Mouse (Mus musculus) layer of hippocampus, postnatal 36 days (tissue): ENCODE measurements around the gene Vax1. TPM values are rescaled to one million over a fixed set of nuclear protein-coding genes. Genes with fewer than 3 reads are reported as not detected.

Experiments
- DNase-seq, 2 experiments: peaks; one replicate each; pipeline ENCODE4 v3.0.0; 2022
- total RNA-seq, 2 experiments: library from RNA; stranded (reverse); gene quantifications; 2 replicates each; pipeline ENCODE4 v1.2.3; 2021

Gene Vax1
- total RNA-seq = 1 to 10 TPM; 1.1 to 2.1 TPM

DNA sequence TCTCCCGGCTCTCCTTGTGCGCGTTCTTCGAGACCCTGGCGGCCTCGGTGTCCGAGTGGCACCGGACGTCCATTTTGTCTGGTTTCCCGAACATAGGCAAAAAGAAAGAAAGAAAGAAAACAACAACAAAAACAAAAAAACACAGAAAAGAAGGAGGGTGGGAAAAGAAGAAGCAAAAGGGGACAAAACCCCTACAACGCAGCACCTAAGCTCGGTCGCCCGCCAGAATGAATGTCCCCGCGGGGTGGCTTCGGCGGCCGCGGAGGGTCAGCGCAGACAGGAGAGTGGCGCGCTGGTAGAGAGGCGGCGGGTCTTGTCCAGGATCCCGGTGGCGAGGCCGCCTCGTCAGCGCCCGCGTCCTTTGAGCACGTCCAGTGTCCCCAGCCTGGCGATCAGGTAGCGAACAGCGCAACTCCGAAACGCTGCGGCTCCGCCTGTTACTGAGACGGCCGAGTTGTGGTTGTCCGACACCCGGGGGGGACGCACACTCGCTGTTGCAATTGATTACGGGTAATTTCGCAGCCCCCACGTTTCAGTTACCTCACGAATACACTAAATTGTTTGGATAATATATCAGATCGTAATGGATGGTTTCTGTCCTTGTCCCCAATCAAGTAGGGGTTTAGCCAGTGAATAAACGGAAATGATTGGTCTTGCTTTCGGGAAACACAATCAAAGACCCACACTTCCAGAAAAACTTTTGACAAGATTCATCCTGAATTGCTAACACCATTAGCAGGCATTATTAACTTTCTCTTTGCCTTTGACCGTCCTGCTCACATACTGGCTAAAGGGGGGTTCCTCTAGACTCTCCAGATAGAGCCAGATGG, at the start of gene Vax1:
Gene Vax1 (minus strand): TSS at position 121 of the 830 bp plus-strand sequence.
- no peak for DNase-seq

- DNase-seq = no peak
Measured at GRCm38 (mm10) chr19:59218991-59219390, 49.1 kb upstream of the Vax1 start, which contains the start of gene Kcnk18. Gene Kcnk18, plus strand, starts transcription at chr19:59219214.

GRCm38 (mm10) chr19:59216891-59217290, 47.0 kb upstream of the Vax1 start:
- no peak for DNase-seq

GRCm38 (mm10) chr19:59208986-59209385, 39.1 kb upstream of the Vax1 start:
- DNase-seq = no peak

DNA sequence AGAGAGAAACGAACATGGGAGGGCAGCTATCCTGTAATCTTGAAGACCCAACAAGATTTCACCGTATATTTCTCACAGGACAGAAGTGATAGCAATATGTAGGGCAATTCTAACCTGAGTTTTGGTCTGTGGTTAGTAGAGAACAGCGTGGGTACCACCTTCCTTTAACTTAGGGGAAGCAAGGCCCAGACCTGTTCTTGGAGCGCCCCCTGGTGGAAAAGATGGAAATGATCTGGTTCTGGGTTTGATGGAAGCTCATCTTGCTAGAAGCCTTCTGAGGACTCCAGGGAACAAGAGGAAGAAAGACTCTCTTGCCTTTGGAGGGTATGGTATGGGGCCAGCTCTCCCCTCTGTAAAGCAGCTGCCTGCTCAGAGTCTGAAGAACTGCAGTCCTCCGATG, 38.6 kb upstream of the Vax1 start:
- peak; percentile 62 to 79 for DNase-seq

- no peak for DNase-seq
Measured at GRCm38 (mm10) chr19:59198161-59198560, 28.3 kb upstream of the Vax1 start.

DNA sequence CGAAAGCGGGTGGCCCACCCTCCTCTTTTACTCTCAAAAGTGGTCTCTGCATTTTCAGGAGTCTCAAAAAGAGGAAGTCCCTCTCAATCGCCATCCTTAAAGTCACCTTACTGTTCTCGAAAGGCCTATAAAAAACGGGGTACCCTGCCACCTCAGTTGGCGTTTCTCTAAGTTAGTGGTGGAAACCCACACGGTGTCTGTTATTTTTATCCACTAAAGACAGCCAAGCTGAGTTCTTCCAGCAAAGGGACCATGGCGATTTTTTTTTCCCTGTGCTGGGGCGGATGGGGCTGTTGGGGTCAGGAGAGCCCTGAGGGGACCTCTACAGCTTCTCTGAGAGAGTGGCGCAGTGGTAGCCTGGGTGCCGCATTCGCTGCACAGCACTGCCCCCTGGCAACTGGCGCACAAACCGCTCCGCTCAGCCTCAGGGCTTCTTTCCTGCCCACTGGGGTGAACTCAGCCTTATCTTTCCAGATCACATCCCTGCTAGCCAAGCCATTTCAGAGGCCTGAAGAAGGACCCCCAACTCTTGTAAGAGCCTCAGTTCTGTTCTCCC, 26.3 kb upstream of the Vax1 start:
- DNase-seq = peak; percentile 28 to 53

DNA sequence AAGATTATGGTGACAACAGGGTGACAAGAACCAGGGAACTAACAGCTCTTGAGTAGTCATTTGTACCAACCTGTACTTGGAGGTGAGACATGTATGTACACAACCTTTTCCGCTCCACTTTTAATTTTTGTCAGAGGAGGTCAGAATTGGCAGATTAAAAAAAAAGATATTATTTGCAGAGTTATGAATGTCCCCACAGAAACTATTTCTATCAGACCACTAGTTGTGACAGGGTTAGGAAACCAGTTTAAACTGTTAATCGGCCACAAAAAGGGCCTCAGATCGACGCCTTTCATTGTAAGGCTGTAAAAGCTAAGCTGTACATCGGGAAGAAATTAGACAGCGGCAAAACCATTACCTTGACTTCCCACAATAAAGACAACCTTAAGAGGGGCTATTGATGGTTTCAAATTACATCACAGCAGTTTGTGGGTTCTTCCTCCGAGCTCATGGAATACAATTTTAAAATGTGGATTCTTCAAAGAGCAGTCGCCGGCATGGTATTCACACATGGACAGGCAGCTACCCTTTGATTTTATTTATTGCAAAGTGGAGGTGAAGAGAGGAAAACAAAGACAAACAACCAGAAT, 25.4 kb upstream of the Vax1 start:
- DNase-seq = no peak

DNA sequence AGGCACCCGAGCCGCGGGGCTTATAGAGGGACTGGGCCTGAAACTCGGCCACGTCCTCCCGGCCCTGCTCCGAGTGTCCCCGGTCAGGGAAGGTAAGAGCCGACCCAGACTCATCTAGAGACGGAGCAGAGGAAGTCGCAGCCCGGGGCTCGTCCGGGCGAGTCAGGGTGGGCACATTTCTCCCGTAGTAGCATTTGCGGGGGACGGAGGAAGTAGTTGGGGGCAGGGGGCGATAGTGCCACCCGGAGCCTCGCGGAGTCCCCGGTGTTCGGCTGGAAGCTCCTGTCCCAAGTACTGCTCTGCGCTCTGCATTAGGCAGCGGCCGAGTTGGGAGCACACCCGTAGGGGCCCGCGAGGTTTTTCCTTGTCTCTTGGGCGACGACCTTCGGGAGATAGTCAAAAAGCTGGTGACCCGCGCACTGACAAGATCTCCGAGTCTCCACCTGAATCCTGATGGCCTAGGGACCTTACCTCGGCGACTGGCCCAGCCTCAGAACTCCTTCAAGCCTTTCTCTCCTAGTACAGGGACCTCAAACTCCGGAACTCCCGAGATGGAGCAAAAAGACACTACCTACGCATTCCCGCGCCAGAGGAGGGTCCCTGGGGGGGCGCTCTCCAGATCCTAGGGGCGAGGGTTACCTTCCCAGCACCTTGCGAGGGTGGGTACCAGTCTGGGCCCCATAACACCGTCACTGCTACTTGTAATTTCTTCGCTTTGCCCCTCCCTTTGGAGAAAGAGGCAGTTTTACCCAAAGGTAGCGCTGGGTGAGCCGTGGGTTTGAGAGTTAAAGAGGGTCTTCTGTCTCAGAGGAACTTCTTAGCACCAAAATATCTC, 24.3 kb upstream of the Vax1 start:
- DNase-seq = no peak

DNA sequence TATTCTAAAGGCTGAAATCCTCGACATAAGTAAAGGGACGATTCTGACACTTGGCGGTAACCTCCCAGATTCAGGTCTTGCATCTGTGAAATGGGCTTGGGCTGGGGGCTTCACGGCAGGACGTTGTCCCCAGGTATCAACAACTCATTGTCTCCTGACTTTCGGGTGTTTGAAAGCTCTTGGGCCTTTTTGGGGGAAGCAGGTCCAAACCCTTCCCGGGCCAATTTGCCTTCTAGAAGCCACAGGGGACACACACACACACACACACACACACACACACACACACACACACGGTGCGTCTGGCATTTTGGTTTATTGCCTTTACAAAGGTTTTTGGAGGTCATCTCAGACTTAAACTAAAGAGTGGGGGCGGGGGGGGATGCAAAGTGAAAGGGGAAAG, 23.6 kb upstream of the Vax1 start:
- no peak for DNase-seq

- DNase-seq = no peak
Measured at GRCm38 (mm10) chr19:59192491-59192890, 22.6 kb upstream of the Vax1 start.

GRCm38 (mm10) chr19:59191123-59191505, 21.3 kb upstream of the Vax1 start:
- no peak for DNase-seq

DNA sequence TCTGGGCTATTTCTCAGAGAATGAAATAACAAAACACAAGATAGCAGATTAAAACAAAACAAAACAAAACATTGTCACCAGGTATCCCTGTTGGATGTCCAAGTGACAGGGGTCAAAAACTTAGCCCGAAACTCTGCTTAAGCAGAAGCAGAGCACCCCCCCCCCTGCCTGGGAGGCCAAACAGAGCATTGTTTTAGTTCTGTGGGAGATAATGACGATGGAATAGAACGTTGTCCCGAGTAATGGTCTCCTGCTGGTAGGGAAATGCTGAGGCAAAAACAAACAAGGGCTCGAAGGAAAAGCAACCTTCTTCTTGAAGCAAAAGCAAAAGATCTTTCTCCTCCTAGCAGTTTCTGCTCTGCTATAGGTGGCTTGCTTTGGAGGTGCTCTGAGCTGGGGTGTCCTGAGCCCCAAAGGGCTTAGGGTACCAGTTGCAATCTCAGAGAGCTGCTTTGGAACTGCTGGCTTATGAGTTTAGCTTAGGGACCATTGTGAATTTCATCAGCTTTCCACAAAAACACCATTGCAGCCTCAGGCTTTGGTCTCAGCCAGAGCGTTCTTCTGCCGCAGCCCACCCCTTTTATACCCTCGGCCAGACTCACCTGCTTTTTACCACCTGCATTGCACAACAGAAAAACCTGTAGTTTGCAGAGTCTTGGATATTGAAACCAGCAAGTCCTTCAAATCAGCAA, 20.7 kb upstream of the Vax1 start:
- DNase-seq = no peak

DNA sequence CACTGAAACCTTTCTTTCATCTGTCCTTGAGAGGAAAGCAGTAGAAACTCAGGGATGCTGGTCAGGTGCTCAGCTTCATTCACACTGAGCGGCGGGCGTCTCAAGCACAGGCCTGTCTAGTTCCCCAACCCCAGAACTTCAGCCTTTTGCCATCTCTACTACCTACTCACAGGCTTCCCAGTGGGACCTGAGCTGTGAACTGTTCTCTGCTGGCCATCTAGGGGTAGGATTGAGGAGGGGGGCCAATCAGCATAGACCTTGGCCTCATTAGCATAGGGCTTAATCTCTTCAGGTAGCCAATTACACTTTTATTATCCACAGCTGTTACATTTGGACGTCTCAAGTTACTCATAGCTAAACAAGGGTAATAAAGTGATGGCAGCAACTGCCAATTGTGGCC, 19.1 kb upstream of the Vax1 start:
- DNase-seq = no peak

- DNase-seq = no peak
Measured at GRCm38 (mm10) chr19:59184000-59184399, 14.1 kb upstream of the Vax1 start.

DNA sequence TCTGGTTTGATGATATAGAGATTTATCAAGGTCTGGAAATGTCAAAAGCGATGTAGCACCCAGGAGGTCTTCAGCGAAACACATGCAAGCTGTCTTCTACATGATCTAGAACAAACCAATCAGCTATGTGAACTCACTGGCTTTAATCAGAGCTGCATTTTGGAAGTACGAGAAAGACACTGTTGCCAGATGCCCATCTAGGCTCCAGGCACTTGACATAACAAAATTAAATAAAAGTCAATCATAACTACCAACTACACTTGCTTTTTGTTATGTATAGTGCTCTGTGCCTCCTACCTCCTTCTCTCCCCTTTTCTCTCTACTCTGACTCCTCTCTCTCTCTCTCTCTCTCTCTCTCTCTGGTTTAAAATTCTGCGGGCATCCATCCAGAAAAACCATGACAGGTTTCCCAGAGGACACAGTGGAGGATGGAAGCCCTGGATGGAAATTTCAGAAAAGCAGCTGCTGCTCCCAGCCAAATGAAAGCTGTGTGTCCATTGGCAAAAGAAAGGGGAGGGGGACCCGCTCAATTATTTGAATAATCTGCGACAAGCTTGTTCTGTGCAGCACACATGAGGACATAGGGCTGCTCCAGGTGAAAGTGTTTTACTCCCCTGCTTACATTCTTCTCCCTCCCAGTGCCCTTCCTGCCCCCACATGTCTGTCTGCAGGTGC, 3.6 kb upstream of the Vax1 start:
- DNase-seq = no peak

DNA sequence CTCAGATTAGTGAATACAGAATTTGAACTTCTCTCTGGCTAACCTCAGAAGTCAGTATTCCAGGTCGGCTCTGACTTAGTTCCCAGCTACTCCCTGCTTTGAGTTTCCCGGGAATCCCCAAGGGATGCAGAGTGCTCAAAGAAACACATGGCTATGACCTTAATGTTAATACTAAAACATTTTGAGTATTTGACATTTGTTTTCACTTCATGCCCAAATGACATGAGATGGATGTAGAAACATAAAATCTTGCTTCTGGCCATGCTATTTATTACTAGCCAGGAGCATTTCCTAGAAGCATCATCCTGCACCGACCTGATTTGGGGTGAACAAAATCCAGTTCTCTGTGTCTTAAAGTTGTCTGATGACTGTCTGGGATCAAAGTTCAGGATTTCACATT, 2.9 kb upstream of the Vax1 start:
- no peak for DNase-seq

DNA sequence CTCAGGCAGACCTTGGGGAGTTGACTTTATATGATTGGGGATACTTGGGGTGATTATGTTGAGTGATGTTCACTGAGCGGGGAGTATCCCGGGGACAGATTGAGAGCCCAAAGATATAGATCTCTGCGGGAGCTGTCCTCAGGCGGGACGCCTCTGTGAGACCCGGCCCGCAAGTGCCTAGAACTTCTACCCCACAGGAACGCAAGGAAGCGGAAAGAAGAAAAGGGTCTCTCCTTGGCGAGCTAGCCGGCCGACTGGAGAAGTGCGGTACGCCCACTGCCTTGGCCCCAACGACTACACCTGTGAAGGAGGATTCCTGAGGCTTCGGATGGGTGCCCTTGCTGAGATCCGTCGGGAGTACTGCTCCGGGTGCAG, 2.0 kb upstream of the Vax1 start:
- DNase-seq = no peak

- DNase-seq = no peak
Measured at GRCm38 (mm10) chr19:59171151-59171870, 1.5 kb upstream of the Vax1 start.

DNA sequence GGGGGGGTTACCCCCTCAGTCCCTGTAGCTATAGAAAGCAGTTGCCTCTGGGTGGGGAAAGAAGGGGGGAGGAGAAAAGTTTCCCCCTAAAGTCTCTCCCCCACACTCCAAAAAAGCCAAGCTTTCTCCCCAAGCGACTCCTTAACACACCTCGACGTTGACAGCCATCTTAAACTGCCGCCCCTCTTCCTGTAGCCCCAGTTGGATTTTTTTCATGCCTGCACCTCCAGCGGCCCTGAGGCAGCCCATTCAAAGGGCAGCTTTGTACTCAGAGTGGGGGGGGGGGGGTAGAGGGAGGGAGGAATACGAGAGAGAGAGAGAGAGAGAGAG, 875 bp upstream of the Vax1 start:
- no peak for DNase-seq
